Mouse (Mus musculus): ENCODE results near the gene Nrf1. TPM values are rescaled to one million over a fixed set of nuclear protein-coding genes. Genes with fewer than 3 reads are reported as not detected.
A peak's percentile ranks its signal among the peaks of the same experiment; 100 is the strongest.

The Nrf1 gene
- polyA plus RNA-seq, 1 experiment from 2014 or later = 43.5 TPM

DNA sequence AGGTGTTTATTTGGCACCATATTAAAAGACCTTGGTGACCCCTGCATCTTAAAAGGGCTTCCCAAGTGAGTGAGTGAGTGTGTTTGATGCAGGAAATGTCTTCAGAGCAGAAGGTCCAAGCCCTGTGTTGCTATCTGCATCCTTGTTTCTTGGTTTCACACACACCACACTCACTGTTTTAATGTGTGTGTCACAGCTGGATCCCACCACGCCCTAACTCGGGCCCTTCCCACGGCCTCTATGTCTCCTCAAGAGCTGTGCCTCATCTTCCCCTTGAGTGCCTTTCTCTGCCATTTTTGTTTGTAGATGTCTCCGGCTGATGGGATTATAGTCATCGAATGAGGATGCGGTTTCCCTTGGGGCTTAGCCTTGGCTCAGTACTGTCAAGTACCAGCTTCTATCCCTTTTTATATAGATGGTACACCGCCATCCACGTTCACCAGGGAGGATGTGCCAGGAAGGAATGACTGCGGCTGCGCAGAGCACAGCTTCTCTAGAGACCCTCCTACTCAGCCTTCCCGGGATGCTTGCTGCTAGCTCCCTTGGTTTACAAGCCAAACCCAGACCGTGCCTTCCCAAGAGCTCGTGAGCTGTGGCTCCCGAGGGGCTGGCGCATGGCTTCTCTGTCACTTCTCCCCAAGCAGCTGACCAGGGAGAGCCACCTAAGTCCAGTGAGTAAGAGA is 106.1 kb downstream of the Nrf1 start:
- 90% methylated on average over 15 of the region's 15 CpGs for WGBS
- H3K36me3 ChIP-seq = peaks cover 22% of the 10 kb centered on the region; the same call in 1 of the 2 replicates
- H3K9me3 ChIP-seq = no peaks in the 10 kb centered on the region
- no peak for ATAC-seq (ENCODE audit: low FRiP score)
- H3K9ac ChIP-seq = no peak overlapping the region
- no peak overlapping the region for H3K4me3 ChIP-seq
- peaks cover 20% of the 10 kb centered on the region for H3K4me1 ChIP-seq (replicated peaks)
- H3K27ac ChIP-seq = no peak overlapping the region
- no peak overlapping the region for H3K4me2 ChIP-seq
- H3K27me3 ChIP-seq = no peaks in the 10 kb centered on the region

DNA sequence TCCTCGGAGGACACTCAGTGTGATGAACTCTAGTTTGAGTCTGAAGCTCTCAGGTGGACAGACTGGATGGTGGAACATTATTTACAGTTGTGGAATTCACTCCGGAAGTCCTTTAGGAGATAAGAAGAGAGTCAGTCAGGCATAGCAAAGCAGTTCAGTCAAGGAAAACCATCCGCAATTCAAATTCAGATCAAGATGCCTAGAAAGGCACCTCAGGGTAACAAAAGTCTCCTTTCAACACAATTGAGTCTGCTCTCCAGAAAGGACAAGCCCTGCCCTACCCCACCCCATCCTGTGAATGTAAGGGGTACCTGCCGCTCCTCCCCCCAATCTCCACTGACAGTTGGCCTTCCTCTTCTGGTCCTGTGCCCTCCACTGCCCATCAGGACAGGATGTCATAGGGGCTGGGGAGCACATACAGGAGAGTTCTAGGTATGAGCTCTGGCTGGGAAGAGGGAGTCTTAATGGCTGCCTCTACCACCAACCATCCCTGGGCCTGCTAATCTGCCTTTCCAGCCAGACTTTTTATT is 111.8 kb downstream of the Nrf1 start:
- H3K36me3 ChIP-seq = no peaks in the 10 kb centered on the region
- no peak overlapping the region for H3K27ac ChIP-seq
- ATAC-seq (ENCODE audit: low FRiP score) = no peak
- WGBS = 47% methylated on average over 4 of the region's 4 CpGs
- no peak overlapping the region for H3K4me2 ChIP-seq
- H3K4me3 ChIP-seq = no peak overlapping the region
- H3K9me3 ChIP-seq = no peaks in the 10 kb centered on the region
- no peak overlapping the region for H3K9ac ChIP-seq
- H3K4me1 ChIP-seq (replicated peaks) = no peaks in the 10 kb centered on the region
- H3K27me3 ChIP-seq = 0 out of 2 replicates have a peak, but pooled peaks cover 4% of the 10 kb centered on the region

DNA sequence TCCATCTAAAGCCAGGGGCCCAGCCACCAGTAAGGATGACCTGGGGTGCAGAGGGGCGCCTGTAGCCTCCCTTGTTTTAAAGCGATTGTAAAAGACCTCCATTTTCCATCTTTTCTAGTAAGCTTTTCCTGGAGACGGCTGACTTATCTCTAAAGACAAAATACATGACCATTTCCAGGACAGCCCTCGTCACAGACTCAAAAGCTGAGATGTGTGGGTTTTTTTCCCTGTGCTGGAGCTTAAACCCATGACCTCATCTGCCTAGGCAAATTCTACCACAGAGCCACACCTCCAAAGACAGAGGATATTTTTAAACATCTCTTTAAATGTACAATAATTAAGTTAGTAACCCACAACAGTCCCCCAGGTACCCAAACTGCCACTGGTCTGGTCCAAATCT is 112.6 kb downstream of the Nrf1 start:
- Histone ChIP-seq H3K9me3 (no peaks in the 10 kb centered on the region), H3K27ac (no peak overlapping the region), H3K4me1 (replicated peaks) (no peaks in the 10 kb centered on the region), H3K27me3 (0 out of 2 replicates have a peak, but pooled peaks cover 4% of the 10 kb centered on the region), H3K9ac (no peak overlapping the region), H3K36me3 (no peaks in the 10 kb centered on the region), H3K4me2 (no peak overlapping the region), H3K4me3 (no peak overlapping the region)
- 81% methylated on average over 4 of the region's 4 CpGs for WGBS
- ATAC-seq (ENCODE audit: low FRiP score) = no peak

DNA sequence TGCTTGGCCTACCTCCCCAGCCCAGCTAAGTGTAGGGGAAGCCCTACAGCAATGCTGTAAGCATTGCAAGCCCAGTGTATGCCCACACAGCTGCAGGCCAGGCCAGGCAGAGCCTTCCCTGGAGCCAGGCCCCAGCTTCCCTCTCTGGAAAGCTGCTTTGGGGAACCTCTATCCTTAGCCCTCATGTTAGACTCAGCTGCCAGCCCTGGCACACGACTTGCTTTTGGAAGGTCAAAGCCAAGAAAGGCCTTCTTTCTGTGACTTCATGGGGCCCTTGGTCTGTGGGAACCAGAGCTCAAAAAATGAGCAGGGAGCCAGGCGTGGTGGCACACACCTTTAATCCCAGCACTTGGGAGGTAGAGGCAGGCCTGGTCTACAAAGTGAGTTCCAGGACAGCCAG is 113.8 kb downstream of the Nrf1 start:
- no peak for ATAC-seq (ENCODE audit: low FRiP score)
- peaks cover 4% of the 10 kb centered on the region; the same call in 1 of the 2 replicates for H3K27me3 ChIP-seq
- H3K4me2 ChIP-seq = no peak overlapping the region
- peaks cover 5% of the 10 kb centered on the region; the same call in 1 of the 2 replicates for H3K4me1 ChIP-seq (replicated peaks)
- H3K36me3 ChIP-seq = no peaks in the 10 kb centered on the region
- WGBS = 86% methylated on average over 2 of the region's 2 CpGs
- no peak overlapping the region for H3K9ac ChIP-seq
- no peak overlapping the region for H3K27ac ChIP-seq
- H3K4me3 ChIP-seq = no peak overlapping the region
- H3K9me3 ChIP-seq = no peaks in the 10 kb centered on the region

DNA sequence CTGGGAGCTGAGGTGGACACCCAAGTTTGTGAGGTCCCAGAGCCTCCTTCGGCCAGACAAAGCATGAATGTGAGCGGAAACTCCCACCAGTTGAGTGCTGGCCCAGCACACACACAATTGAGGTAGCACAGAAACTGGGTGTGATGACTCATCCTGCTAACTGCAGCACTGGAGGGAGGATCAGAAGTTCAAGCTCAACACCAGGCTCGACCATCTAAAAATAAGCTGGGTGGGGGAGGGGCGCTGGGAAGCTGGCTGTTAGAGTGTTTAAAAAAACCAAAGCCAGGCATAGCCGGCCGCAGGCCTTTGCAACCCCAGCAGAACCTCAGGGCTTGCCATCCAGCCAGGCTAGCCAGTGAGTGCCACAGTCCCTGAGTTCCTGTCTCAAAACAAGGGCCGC is 114.3 kb downstream of the Nrf1 start:
- Histone ChIP-seq H3K4me2 (no peak overlapping the region), H3K27ac (no peak overlapping the region), H3K9ac (no peak overlapping the region), H3K36me3 (no peaks in the 10 kb centered on the region), H3K4me1 (replicated peaks) (peaks cover 10% of the 10 kb centered on the region), H3K9me3 (no peaks in the 10 kb centered on the region), H3K27me3 (peaks cover 9% of the 10 kb centered on the region; the same call in 1 of the 2 replicates), H3K4me3 (no peak overlapping the region)
- WGBS = 64% methylated on average over 7 of the region's 7 CpGs
- ATAC-seq (ENCODE audit: low FRiP score) = no peak

DNA sequence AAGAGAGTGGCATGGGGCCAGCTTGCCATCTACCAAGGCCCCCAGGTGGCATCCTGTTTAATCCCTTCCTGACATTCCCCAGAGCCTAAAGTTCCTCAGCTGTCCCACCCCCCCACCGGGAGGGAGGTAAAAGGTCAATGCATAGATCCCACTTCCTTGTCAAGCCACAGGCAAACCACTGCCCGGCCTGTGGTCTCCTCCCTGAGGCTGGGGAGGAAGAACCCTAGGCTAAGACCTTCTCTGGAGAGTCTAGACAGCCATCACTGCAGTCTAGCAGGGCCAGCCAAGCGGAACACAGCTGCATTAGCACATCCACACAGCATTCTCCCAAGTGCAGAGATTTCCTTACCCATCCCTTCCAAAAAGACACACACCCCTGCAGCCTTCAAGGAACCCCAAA is 118.6 kb downstream of the Nrf1 start:
- no peak overlapping the region for H3K4me3 ChIP-seq
- peaks cover 48% of the 10 kb centered on the region for H3K27me3 ChIP-seq
- no peak overlapping the region for H3K27ac ChIP-seq
- H3K9me3 ChIP-seq = no peaks in the 10 kb centered on the region
- peaks cover 19% of the 10 kb centered on the region for H3K4me1 ChIP-seq (replicated peaks)
- no peaks in the 10 kb centered on the region for H3K36me3 ChIP-seq
- ATAC-seq (ENCODE audit: low FRiP score) = no peak
- 51% methylated on average over 3 of the region's 3 CpGs for WGBS
- no peak overlapping the region for H3K4me2 ChIP-seq
- no peak overlapping the region for H3K9ac ChIP-seq

DNA sequence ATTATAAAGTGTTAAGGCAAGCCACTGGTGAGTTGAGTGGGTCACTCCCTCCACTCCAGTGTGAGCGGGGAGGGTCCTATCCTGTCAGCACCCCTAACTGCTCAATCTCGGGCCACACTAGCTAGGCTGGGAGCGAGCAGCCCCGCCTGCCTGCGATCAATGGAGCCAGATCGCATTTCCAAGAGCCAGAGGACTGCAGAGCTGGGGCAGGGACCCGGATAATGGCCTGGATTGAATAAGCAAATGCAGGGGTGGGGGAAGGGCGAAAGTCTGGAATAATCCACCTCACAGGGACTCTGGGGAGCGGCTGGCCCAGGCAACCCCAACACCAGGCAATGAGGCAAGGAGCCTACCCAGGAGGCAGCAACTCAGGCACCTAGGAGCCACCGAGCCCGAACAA is 119.4 kb downstream of the Nrf1 start:
- H3K9ac ChIP-seq = no peak overlapping the region
- no peaks in the 10 kb centered on the region for H3K9me3 ChIP-seq
- no peaks in the 10 kb centered on the region for H3K36me3 ChIP-seq
- no peak overlapping the region for H3K27ac ChIP-seq
- H3K4me1 ChIP-seq (replicated peaks) = peaks cover 19% of the 10 kb centered on the region
- H3K4me2 ChIP-seq = no peak overlapping the region
- peaks cover 57% of the 10 kb centered on the region for H3K27me3 ChIP-seq
- no peak for ATAC-seq (ENCODE audit: low FRiP score)
- no peak overlapping the region for H3K4me3 ChIP-seq
- 21% methylated on average over 11 of the region's 11 CpGs for WGBS

DNA sequence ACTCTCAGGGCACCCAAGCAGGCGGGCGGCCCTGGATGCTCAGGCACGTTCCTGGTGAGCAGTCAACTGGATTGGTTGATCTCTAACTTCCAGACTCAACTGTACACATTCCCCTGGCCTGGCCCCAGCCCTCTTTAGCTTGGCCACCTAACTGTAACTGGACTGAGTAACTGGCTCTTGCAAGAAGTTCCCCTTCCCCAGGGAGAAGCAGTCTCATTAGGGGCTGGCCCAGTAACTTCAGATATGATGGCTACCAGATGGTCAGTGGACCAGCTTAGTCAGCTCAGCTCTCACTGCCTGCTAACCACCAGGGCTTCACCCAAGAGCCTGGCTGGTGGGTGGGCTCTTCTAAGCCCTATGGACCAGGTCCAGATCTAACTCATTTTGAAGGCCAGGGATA is 120.5 kb downstream of the Nrf1 start:
- Histone ChIP-seq H3K4me1 (replicated peaks) (peaks cover 25% of the 10 kb centered on the region), H3K9ac (no peak overlapping the region), H3K4me2 (no peak overlapping the region), H3K27me3 (peaks cover 64% of the 10 kb centered on the region), H3K4me3 (no peak overlapping the region), H3K9me3 (no peaks in the 10 kb centered on the region), H3K27ac (no peak overlapping the region), H3K36me3 (no peaks in the 10 kb centered on the region)
- 82% methylated on average over 3 of the region's 3 CpGs for WGBS
- ATAC-seq (ENCODE audit: low FRiP score) = no peak

DNA sequence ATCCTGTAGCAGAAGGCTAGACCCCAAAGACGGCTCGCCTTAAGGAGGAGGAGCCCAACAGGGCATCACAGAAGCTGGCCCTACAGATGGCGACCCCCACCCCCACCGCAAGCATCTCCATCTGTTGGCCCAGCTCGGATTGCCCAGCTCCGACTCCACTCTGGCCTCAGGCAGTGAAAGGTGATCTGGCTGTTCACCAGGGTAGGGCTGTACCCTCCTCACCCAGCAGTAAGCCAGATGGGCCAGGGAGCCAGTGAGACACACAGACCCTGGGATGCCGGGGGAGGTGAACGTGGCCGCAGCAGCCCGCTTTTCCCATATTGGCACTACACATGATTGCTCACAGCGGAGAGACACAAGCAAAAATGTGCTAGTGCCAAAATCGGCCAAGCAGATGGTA is 121.4 kb downstream of the Nrf1 start:
- peaks cover 34% of the 10 kb centered on the region for H3K4me1 ChIP-seq (replicated peaks)

DNA sequence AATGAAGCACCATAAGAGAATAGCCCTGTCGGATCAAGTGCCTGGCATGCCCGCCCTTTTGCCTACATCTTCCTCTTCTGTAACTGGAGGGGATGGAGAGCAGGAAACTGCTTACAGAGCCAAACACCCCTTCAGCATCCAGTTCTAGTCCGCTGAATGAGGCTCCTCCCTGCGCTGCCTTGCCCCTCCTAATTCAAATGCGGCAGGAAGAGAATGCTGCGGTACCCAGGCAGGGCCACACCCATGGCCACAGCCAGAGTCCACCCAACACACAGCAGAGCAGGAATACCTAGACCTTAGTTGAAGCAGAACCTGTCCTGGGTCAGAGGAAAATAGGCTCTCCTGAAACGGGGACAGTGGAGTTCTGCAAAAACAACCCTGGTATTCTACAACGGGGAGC is 123.4 kb downstream of the Nrf1 start:
- peaks cover 92% of the 10 kb centered on the region for H3K27me3 ChIP-seq
- peak overlapping the region; percentile 7; the same call in 1 of the 2 replicates for H3K4me2 ChIP-seq
- no peak overlapping the region for H3K27ac ChIP-seq
- no peak overlapping the region for H3K9ac ChIP-seq
- no peaks in the 10 kb centered on the region for H3K36me3 ChIP-seq
- peaks cover 50% of the 10 kb centered on the region for H3K4me1 ChIP-seq (replicated peaks)
- 24% methylated on average over 8 of the region's 8 CpGs for WGBS
- ATAC-seq (ENCODE audit: low FRiP score) = no peak
- H3K9me3 ChIP-seq = no peaks in the 10 kb centered on the region
- H3K4me3 ChIP-seq = no peak overlapping the region

More for the DNA sequence above, 121.4 kb downstream of the Nrf1 start:
- 59% methylated on average over 12 of the region's 12 CpGs for WGBS
- no peak overlapping the region for H3K4me3 ChIP-seq
- H3K27ac ChIP-seq = no peak overlapping the region
- no peak overlapping the region for H3K9ac ChIP-seq
- H3K9me3 ChIP-seq = no peaks in the 10 kb centered on the region
- no peaks in the 10 kb centered on the region for H3K36me3 ChIP-seq
- H3K4me2 ChIP-seq = no peak overlapping the region
- ATAC-seq (ENCODE audit: low FRiP score) = no peak
- peaks cover 72% of the 10 kb centered on the region for H3K27me3 ChIP-seq

DNA sequence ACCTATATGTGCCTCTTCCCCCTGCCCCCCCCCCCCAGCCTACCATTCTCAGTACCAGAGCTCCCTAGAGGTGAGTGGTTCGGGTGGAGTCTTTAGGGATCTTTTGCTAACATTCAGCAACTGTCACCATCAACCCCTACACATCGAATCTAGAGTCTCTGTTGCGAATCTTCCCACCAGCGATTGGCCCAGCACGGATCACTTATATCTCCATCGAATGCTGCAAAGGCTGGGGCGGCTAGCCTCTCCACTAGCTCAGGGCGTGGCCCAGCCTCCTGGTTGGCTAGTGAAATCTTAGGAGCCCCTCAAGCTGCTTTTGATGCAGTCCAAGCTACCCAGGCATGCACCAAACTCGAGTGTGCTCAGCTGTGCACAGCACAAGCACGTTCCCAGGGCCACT is 124.2 kb downstream of the Nrf1 start:
- no peaks in the 10 kb centered on the region for H3K9me3 ChIP-seq
- peak overlapping the region; percentile 31; the same call in 1 of the 2 replicates for H3K4me3 ChIP-seq
- no peak overlapping the region for H3K4me2 ChIP-seq
- 27% methylated on average over 10 of the region's 10 CpGs for WGBS
- H3K36me3 ChIP-seq = no peaks in the 10 kb centered on the region
- H3K4me1 ChIP-seq (replicated peaks) = peaks cover 42% of the 10 kb centered on the region
- H3K27ac ChIP-seq = no peak overlapping the region
- H3K27me3 ChIP-seq = peaks cover 95% of the 10 kb centered on the region
- ATAC-seq (ENCODE audit: low FRiP score) = no peak
- H3K9ac ChIP-seq = no peak overlapping the region

DNA sequence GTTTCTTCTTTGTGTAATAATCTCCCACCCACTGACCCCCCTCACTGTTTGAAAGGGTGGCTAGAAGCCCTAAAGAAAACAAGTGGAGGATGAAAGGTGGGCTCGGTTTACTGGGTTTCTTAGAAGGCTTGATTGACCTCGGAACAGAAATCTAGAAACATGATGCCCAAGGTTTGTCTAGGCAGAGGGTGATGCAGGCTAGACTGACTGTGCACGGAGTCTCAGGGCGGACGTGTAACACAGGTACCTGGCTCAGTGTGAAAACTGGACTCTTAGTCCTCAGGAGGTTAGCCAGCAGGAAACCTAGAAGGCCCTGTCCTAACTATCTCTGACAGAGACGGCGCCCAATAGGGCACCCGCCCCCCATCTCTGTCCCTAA is 124.6 kb downstream of the Nrf1 start:
- Histone ChIP-seq H3K27ac (no peak overlapping the region), H3K9me3 (no peaks in the 10 kb centered on the region), H3K4me2 (no peak overlapping the region), H3K36me3 (no peaks in the 10 kb centered on the region), H3K4me1 (replicated peaks) (peaks cover 38% of the 10 kb centered on the region), H3K4me3 (peak overlapping the region; percentile 31), H3K9ac (no peak overlapping the region; the same call in 1 of the 2 replicates), H3K27me3 (peaks cover 97% of the 10 kb centered on the region)
- WGBS = 12% methylated on average over 8 of the region's 8 CpGs
- no peak for ATAC-seq (ENCODE audit: low FRiP score)
